Mouse (Mus musculus): ENCODE measurements around the gene Tekt4.
A peak's percentile ranks its signal among the peaks of the same experiment; 100 is the strongest.

Tekt4 gene

GRCm38 (mm10) chr17:25454272-25454671 is at the start of gene Tekt4:
Gene Tekt4 (plus strand): TSS chr17:25454615.
- no peak for DNase-seq

- DNase-seq: peak; percentile 54
Measured at GRCm38 (mm10) chr17:25405224-25405895, 49.1 kb upstream of the Tekt4 start.

- DNase-seq: no peak
Measured at GRCm38 (mm10) chr17:25406011-25406441, 48.4 kb upstream of the Tekt4 start.

- DNase-seq: no peak
Measured at GRCm38 (mm10) chr17:25407352-25407751, 47.1 kb upstream of the Tekt4 start.

- DNase-seq: no peak
Measured at GRCm38 (mm10) chr17:25408302-25408999, 46.0 kb upstream of the Tekt4 start.

GRCm38 (mm10) chr17:25409621-25410020 is 44.8 kb upstream of the Tekt4 start:
- DNase-seq: no peak

- no peak for DNase-seq
Measured at GRCm38 (mm10) chr17:25410180-25410579, 44.2 kb upstream of the Tekt4 start.

GRCm38 (mm10) chr17:25410786-25411185 is 43.6 kb upstream of the Tekt4 start:
- DNase-seq: no peak

GRCm38 (mm10) chr17:25411251-25411650 is 43.2 kb upstream of the Tekt4 start:
- DNase-seq: no peak

- DNase-seq: no peak
Measured at GRCm38 (mm10) chr17:25414209-25414608, 40.2 kb upstream of the Tekt4 start.

GRCm38 (mm10) chr17:25414917-25415316 is 39.5 kb upstream of the Tekt4 start:
- no peak for DNase-seq

GRCm38 (mm10) chr17:25415421-25415913 is 38.9 kb upstream of the Tekt4 start:
- DNase-seq: no peak

GRCm38 (mm10) chr17:25416219-25416618 is 38.2 kb upstream of the Tekt4 start:
- DNase-seq: peak; percentile 27

- DNase-seq: no peak
Measured at GRCm38 (mm10) chr17:25417990-25418389, 36.4 kb upstream of the Tekt4 start.

- no peak for DNase-seq
Measured at GRCm38 (mm10) chr17:25418926-25419325, 35.5 kb upstream of the Tekt4 start.

- DNase-seq: no peak
Measured at GRCm38 (mm10) chr17:25420998-25421397, 33.4 kb upstream of the Tekt4 start.

GRCm38 (mm10) chr17:25424526-25425080 is 29.8 kb upstream of the Tekt4 start:
- DNase-seq: no peak

- no peak for DNase-seq
Measured at GRCm38 (mm10) chr17:25425996-25426395, 28.4 kb upstream of the Tekt4 start.

- DNase-seq: peak; percentile 52
Measured at GRCm38 (mm10) chr17:25427441-25427840, 27.0 kb upstream of the Tekt4 start.

GRCm38 (mm10) chr17:25429240-25429639 is 25.2 kb upstream of the Tekt4 start:
- no peak for DNase-seq

- no peak for DNase-seq
Measured at GRCm38 (mm10) chr17:25429886-25430285, 24.5 kb upstream of the Tekt4 start.

GRCm38 (mm10) chr17:25430534-25430933 is 23.9 kb upstream of the Tekt4 start:
- DNase-seq: no peak

GRCm38 (mm10) chr17:25432433-25433181 is 21.8 kb upstream of the Tekt4 start:
- DNase-seq: peak; percentile 9

Data from liver (tissue).